11 mouse cellular contexts compared by ENCODE assay signal in the genomic region with DNA sequence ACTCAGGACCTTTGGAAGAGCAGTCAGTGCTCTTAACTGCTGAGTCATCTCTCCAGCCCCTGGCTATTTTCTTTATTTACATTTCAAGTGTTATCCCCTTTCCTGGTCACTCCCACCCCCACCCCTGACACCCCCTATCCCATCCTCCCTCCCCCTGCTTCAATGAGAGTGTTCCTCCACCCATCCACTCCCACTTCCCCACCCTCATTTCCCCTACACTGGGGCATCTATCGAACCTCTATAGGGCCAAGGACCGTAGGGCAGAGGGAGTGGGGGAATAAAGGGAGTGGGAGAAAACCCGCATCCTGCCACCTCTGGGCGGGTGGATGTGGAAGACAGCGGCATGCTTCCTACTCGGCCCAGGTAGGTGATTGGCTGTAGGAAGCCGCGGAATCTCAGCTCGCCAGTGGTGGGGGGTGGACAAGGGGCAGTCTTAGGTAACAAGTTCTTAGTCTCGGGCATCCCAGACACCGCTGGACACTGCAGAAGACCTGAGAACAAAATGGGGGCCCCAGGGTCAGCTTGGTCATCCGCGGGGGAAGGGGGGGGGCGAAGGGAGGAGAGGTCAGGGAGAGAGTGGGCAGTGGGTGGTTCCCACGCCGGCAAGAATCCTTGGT. TPM values are rescaled to one million over a fixed set of nuclear protein-coding genes. Genes with fewer than 3 reads are reported as not detected.
A peak's percentile ranks its signal among the peaks of the same experiment; 100 is the strongest.
DNase-seq lines count a peak whose midpoint lies in the region; ATAC-seq and TF ChIP-seq lines count a peak whose summit lies in the region.
"Had no signal": no experiment of that assay in that cellular context is flagged by ENCODE, and none has a peak within 500 bp of the region (broad histone marks: within the 10 kb centered on the region; RNA-seq: fewer than 3 reads in every experiment).

No protein-coding gene starts in this region.

- H3K4me1 ChIP-seq in hindbrain, embryonic 10.5 days (replicated peaks): peaks cover 14% of the 10 kb centered on the region
- H3K4me1 ChIP-seq in hindbrain, postnatal 0 days (ENCODE audit: insufficient read depth, low read length): no peaks in the 10 kb centered on the region
- peaks cover 7% of the 10 kb centered on the region; the same call in 1 of the 2 replicates for H3K4me1 ChIP-seq in midbrain, embryonic 12.5 days
- no peaks in the 10 kb centered on the region for H3K4me1 ChIP-seq in midbrain, embryonic 14.5 days (ENCODE audit: control insufficient read depth, insufficient read depth, low read length)
- H3K4me1 ChIP-seq in embryonic facial prominence, embryonic 13.5 days: no peaks in the 10 kb centered on the region
- H3K4me1 ChIP-seq in stomach, embryonic 15.5 days: no peaks in the 10 kb centered on the region

- ATAC-seq in hindbrain, postnatal 0 days: no peak
- no peak for ATAC-seq in midbrain, embryonic 12.5 days (ENCODE audit: low FRiP score, low read depth)
- no peak for ATAC-seq in midbrain, embryonic 14.5 days (ENCODE audit: low FRiP score, low TSS enrichment)
- no peak for ATAC-seq in embryonic facial prominence, embryonic 13.5 days (ENCODE audit: insufficient number of reproducible peaks, insufficient read depth, low FRiP score, low TSS enrichment, low read depth)
- no peak for ATAC-seq in stomach, embryonic 15.5 days (ENCODE audit: insufficient read depth, low FRiP score, low read depth)
- ATAC-seq: liver, postnatal 0 days had no signal

- H3K27ac ChIP-seq in hindbrain, embryonic 10.5 days: no peak overlapping the region
- no peak overlapping the region for H3K27ac ChIP-seq in hindbrain, postnatal 0 days
- no peak overlapping the region for H3K27ac ChIP-seq in midbrain, embryonic 12.5 days (replicated peaks)
- H3K27ac ChIP-seq in midbrain, embryonic 14.5 days (replicated peaks; ENCODE audit: low read depth, low read length): no peak overlapping the region
- no peak overlapping the region for H3K27ac ChIP-seq in embryonic facial prominence, embryonic 13.5 days
- no peak overlapping the region for H3K27ac ChIP-seq in stomach, embryonic 15.5 days

- TF ChIP-seq CTCF in hindbrain, postnatal 0 days (IDR thresholded peaks at IDR 0.05; ENCODE audit: low read depth): no peak

- H3K9me3 ChIP-seq in hindbrain, embryonic 10.5 days: peaks cover 9% of the 10 kb centered on the region
- H3K9me3 ChIP-seq in hindbrain, postnatal 0 days (ENCODE audit: low read length): no peaks in the 10 kb centered on the region
- no peaks in the 10 kb centered on the region for H3K9me3 ChIP-seq in midbrain, embryonic 12.5 days
- no peaks in the 10 kb centered on the region for H3K9me3 ChIP-seq in midbrain, embryonic 14.5 days (ENCODE audit: control insufficient read depth, low read length)
- H3K9me3 ChIP-seq in embryonic facial prominence, embryonic 13.5 days: 0 out of 2 replicates have a peak, but pooled peaks cover 4% of the 10 kb centered on the region
- H3K9me3 ChIP-seq in stomach, embryonic 15.5 days: no peaks in the 10 kb centered on the region

- no peak overlapping the region for H3K9ac ChIP-seq in hindbrain, postnatal 0 days (replicated peaks; ENCODE audit: low read length)
- no peak overlapping the region for H3K9ac ChIP-seq in midbrain, embryonic 12.5 days (replicated peaks)
- H3K9ac ChIP-seq in midbrain, embryonic 14.5 days (replicated peaks; ENCODE audit: low read length): no peak overlapping the region
- H3K9ac ChIP-seq in embryonic facial prominence, embryonic 13.5 days: no peak overlapping the region
- H3K9ac ChIP-seq in stomach, embryonic 15.5 days: no peak overlapping the region
- H3K9ac ChIP-seq: liver, postnatal 0 days had no signal

- no peaks in the 10 kb centered on the region for H3K36me3 ChIP-seq in hindbrain, embryonic 10.5 days
- no peaks in the 10 kb centered on the region for H3K36me3 ChIP-seq in hindbrain, postnatal 0 days (ENCODE audit: insufficient read depth, low read length)
- H3K36me3 ChIP-seq in midbrain, embryonic 12.5 days: no peaks in the 10 kb centered on the region
- no peaks in the 10 kb centered on the region for H3K36me3 ChIP-seq in midbrain, embryonic 14.5 days (ENCODE audit: control insufficient read depth, insufficient read depth, low read length)
- no peaks in the 10 kb centered on the region for H3K36me3 ChIP-seq in embryonic facial prominence, embryonic 13.5 days
- H3K36me3 ChIP-seq in stomach, embryonic 15.5 days: no peaks in the 10 kb centered on the region

- H3K4me2 ChIP-seq in hindbrain, postnatal 0 days (ENCODE audit: low read depth, low read length): no peak overlapping the region
- H3K4me2 ChIP-seq in midbrain, embryonic 12.5 days (replicated peaks): peak overlapping the region; percentile 26
- H3K4me2 ChIP-seq in midbrain, embryonic 14.5 days (ENCODE audit: low read length): no peak overlapping the region
- peak overlapping the region; percentile 36 for H3K4me2 ChIP-seq in embryonic facial prominence, embryonic 13.5 days
- H3K4me2 ChIP-seq in stomach, embryonic 15.5 days: peak overlapping the region; percentile 27

- 11% methylated on average over 16 of the region's 16 CpGs for WGBS in hindbrain, embryonic 10.5 days
- WGBS in hindbrain, postnatal 0 days: 18% methylated on average over 15 of the region's 16 CpGs
- 14% methylated on average over 16 of the region's 16 CpGs for WGBS in midbrain, embryonic 12.5 days
- 9% methylated on average over 16 of the region's 16 CpGs for WGBS in midbrain, embryonic 14.5 days
- 9% methylated on average over 16 of the region's 16 CpGs for WGBS in embryonic facial prominence, embryonic 13.5 days
- WGBS in stomach, embryonic 15.5 days: 7% methylated on average over 16 of the region's 16 CpGs

- H3K4me3 ChIP-seq in hindbrain, embryonic 10.5 days: peak overlapping the region; percentile 33; the same call in 1 of the 2 replicates
- H3K4me3 ChIP-seq in hindbrain, postnatal 0 days (ENCODE audit: low read length): no peak overlapping the region
- no peak overlapping the region for H3K4me3 ChIP-seq in midbrain, embryonic 12.5 days
- no peak overlapping the region for H3K4me3 ChIP-seq in midbrain, embryonic 14.5 days (replicated peaks; ENCODE audit: low read depth, low read length)
- no peak overlapping the region for H3K4me3 ChIP-seq in embryonic facial prominence, embryonic 13.5 days
- no peak overlapping the region for H3K4me3 ChIP-seq in stomach, embryonic 15.5 days (replicated peaks)

- peaks cover 15% of the 10 kb centered on the region for H3K27me3 ChIP-seq in hindbrain, embryonic 10.5 days (ENCODE audit: insufficient read depth, poor library complexity, severe bottlenecking)
- H3K27me3 ChIP-seq in hindbrain, postnatal 0 days (ENCODE audit: insufficient read depth, low read length): no peaks in the 10 kb centered on the region
- peaks cover 45% of the 10 kb centered on the region for H3K27me3 ChIP-seq in midbrain, embryonic 12.5 days
- no peaks in the 10 kb centered on the region; the same call in 1 of the 2 replicates for H3K27me3 ChIP-seq in midbrain, embryonic 14.5 days (ENCODE audit: control insufficient read depth, insufficient read depth, low read length)
- peaks cover 14% of the 10 kb centered on the region for H3K27me3 ChIP-seq in embryonic facial prominence, embryonic 13.5 days
- no peaks in the 10 kb centered on the region for H3K27me3 ChIP-seq in stomach, embryonic 15.5 days (replicated peaks)

- no peak for DNase-seq in hindbrain, embryonic 10.5 days (ENCODE audit: low spot score)
- no peak for DNase-seq in hindbrain, postnatal 0 days (ENCODE audit: low spot score)
- DNase-seq in midbrain, embryonic 14.5 days: no peak
- DNase-seq in cerebellum, postnatal 10 days: no peak
- no peak for DNase-seq in adrenal gland, postnatal 4 days (ENCODE audit: low spot score in 2 of 2)
- DNase-seq: adrenal gland, postnatal 14 days; kidney, adult 2 months had no signal

RNA-seq across cellular contexts. Expression of a gene that starts 29.3 kb away (rescaled TPM):
- 93.1 and 118 TPM in 2 replicates for polyA plus RNA-seq in hindbrain, embryonic 10.5 days (2016; fragmentation: Nextera tagmentation; extraction: Ambion mirVana)
- total RNA-seq in hindbrain, postnatal 0 days (2014; rRNA removed): 79.2 and 81.8 TPM in 2 replicates
- polyA plus RNA-seq in hindbrain, postnatal 0 days (2015; fragmentation: Nextera tagmentation; extraction: Ambion mirVana): 56.7 and 57.3 TPM in 2 replicates
- 116 TPM in 2 replicates for polyA plus RNA-seq in midbrain, embryonic 12.5 days (2016; fragmentation: Nextera tagmentation; extraction: Ambion mirVana)
- 63.9 and 102 TPM in 2 replicates for polyA plus RNA-seq in midbrain, embryonic 14.5 days (2014; fragmentation: Nextera tagmentation; extraction: Ambion mirVana)
- polyA plus RNA-seq in embryonic facial prominence, embryonic 13.5 days (2015; fragmentation: Nextera tagmentation; extraction: Ambion mirVana): 97.3 and 97.6 TPM in 2 replicates
- 76.7 and 77.0 TPM in 2 replicates for polyA plus RNA-seq in stomach, embryonic 15.5 days (2015; fragmentation: Nextera tagmentation; extraction: Ambion mirVana)
- total RNA-seq in adrenal gland, postnatal 4 days (2021): 10 to 100 TPM; 65.9 to 66.4 TPM

RNA-seq across cellular contexts. Expression of a gene that starts 55.1 kb away (rescaled TPM):
- 9.7 and 9.9 TPM in 2 replicates for polyA plus RNA-seq in hindbrain, embryonic 10.5 days (2016; fragmentation: Nextera tagmentation; extraction: Ambion mirVana)
- total RNA-seq in hindbrain, postnatal 0 days (2014; rRNA removed): 23.9 and 26.0 TPM in 2 replicates
- polyA plus RNA-seq in hindbrain, postnatal 0 days (2015; fragmentation: Nextera tagmentation; extraction: Ambion mirVana): 15.4 and 15.5 TPM in 2 replicates
- 7.7 and 9.5 TPM in 2 replicates for polyA plus RNA-seq in midbrain, embryonic 12.5 days (2016; fragmentation: Nextera tagmentation; extraction: Ambion mirVana)
- polyA plus RNA-seq in midbrain, embryonic 14.5 days (2014; fragmentation: Nextera tagmentation; extraction: Ambion mirVana): 3.2 and 3.8 TPM in 2 replicates
- 2.8 and 4.7 TPM in 2 replicates for polyA plus RNA-seq in embryonic facial prominence, embryonic 13.5 days (2015; fragmentation: Nextera tagmentation; extraction: Ambion mirVana)
- polyA plus RNA-seq in stomach, embryonic 15.5 days (2015; fragmentation: Nextera tagmentation; extraction: Ambion mirVana): 10.2 and 19.5 TPM in 2 replicates
- 10 to 100 TPM; 10.6 to 16.4 TPM for total RNA-seq in adrenal gland, postnatal 4 days (2021)

Comparison
In these comparisons a context has a peak if more than half of its experiments do, and no peak if none do; other contexts are left out.
1. H3K4me2 ChIP-seq: peak in midbrain, embryonic 12.5 days (single experiment), embryonic facial prominence, embryonic 13.5 days (single experiment) and stomach, embryonic 15.5 days (single experiment); none in hindbrain, postnatal 0 days (single experiment) and midbrain, embryonic 14.5 days (single experiment).